Mouse (Mus musculus) forebrain, postnatal 0 days (tissue): ENCODE results near the gene Lrch1. TPM values are rescaled to one million over a fixed set of nuclear protein-coding genes. Genes with fewer than 3 reads are reported as not detected.
A peak's percentile ranks its signal among the peaks of the same experiment; 100 is the strongest.

ENCODE experiments used
- ATAC-seq: fragments of 200-750 bp; cut with Nextera tagmentation; 2 replicates; pipeline ENCODE4 v1.8.0; 2017; ENCODE audit warnings: mild to moderate bottlenecking, moderate library complexity
- DNase-seq: peaks from one replicate; pipeline ENCODE4 v3.0.0-alpha.2; 2015
- H3K27ac ChIP-seq: fragments of 300-500 bp; sonication (generic); 2 replicates; pipeline ENCODE4 v1.5.1; 2014; ENCODE audit warnings: low read depth, mild to moderate bottlenecking, antibody characterized with exemption, low read length, moderate library complexity, mixed read lengths
- H3K27me3 ChIP-seq: fragments of 300-500 bp; sonication (generic); 2 replicates; pipeline ENCODE4 v1.6.1; 2014; ENCODE audit warnings: mild to moderate bottlenecking, low read length, mixed read lengths; ENCODE audit not compliant: insufficient read depth
- H3K36me3 ChIP-seq: fragments of 300-500 bp; sonication (generic); 2 replicates; pipeline ENCODE4 v1.6.1; 2014; ENCODE audit warnings: mild to moderate bottlenecking, moderate library complexity; ENCODE audit not compliant: insufficient read depth
- H3K4me1 ChIP-seq: fragments of 300-500 bp; sonication (generic); 2 replicates; pipeline ENCODE4 v1.6.1; 2014; ENCODE audit warnings: antibody characterized with exemption; ENCODE audit not compliant: insufficient read depth
- H3K4me2 ChIP-seq: fragments of 300-500 bp; sonication (generic); 2 replicates; pipeline ENCODE4 v1.6.1; 2014; ENCODE audit warnings: low read depth, mild to moderate bottlenecking, moderate library complexity
- H3K4me3 ChIP-seq: fragments of 300-500 bp; sonication (generic); 2 replicates; pipeline ENCODE4 v1.5.1; 2014; ENCODE audit warnings: low read depth, low read length, mixed read lengths
- H3K9ac ChIP-seq: fragments of 300-500 bp; sonication (generic); 2 replicates; pipeline ENCODE4 v1.6.1; 2014; ENCODE audit warnings: mild to moderate bottlenecking
- H3K9me3 ChIP-seq: fragments of 300-500 bp; sonication (generic); 2 replicates; pipeline ENCODE4 v1.6.1; 2016; ENCODE audit warnings: low read length
- CTCF ChIP-seq: sonication (generic); IDR thresholded peaks from 2 replicates; pipeline ENCODE4 v1.5.1; 2016; ENCODE audit warnings: antibody characterized with exemption, control low read depth, low read depth
- WGBS: fragments of 180-500 bp; shearing (Covaris S2); extraction: QIAGEN DNeasy Blood & Tissue Kit; methylation state at CpG from one replicate; pipeline ENCODE4 v1.1.7; 2014; 5-methylcytosine and 5-hydroxymethylcytosine counted together
- polyA plus RNA-seq: library from polyadenylated mRNA; unstranded; fragments of >200 nt; fragmentation: Nextera tagmentation; extraction: Ambion mirVana; gene quantifications from 2 replicates; pipeline ENCODE4 v1.2.1, GENCODE M21; 2015
- total RNA-seq: library from RNA; depleted of rRNA; stranded (reverse); fragments of >200 nt; gene quantifications from 2 replicates; pipeline ENCODE4 v1.2.3, GENCODE M21; 2014

Gene Lrch1
- total and polyA plus RNA-seq, 2 experiments from 2014 or later, result 12.7 to 20.8 TPM

DNA sequence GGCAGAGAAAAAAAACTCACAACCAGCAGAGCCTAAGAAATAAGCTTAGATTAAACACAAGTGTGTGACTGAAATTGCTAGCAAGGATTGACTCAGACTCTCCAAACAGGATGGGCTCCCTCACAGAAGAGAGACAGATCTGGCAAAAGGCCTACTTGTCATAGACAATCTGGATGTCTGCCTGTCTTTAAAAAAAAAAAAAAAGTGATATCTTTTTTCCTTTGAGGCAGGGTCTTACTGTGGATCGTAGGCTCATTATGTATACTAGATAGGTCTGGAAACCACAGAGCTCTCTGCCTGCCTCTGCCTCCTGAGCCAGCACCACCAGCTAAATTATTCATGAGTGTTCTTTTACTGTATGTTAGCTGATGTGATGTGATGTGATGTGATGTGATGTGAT, 179.8 kb downstream of the Lrch1 start:
- no peak overlapping the region for H3K4me3 ChIP-seq
- H3K9ac ChIP-seq, result no peak overlapping the region
- no peaks in the 10 kb centered on the region for H3K9me3 ChIP-seq
- H3K36me3 ChIP-seq, result peaks cover 22% of the 10 kb centered on the region
- ATAC-seq (peak; percentile 43), DNase-seq (peak; percentile 39)
- no peak for TF ChIP-seq CTCF
- H3K27me3 ChIP-seq, result no peaks in the 10 kb centered on the region
- no peak overlapping the region for H3K4me2 ChIP-seq
- no peak overlapping the region for H3K27ac ChIP-seq
- 37% methylated on average over 1 of the region's 1 CpGs for WGBS
- no peaks in the 10 kb centered on the region for H3K4me1 ChIP-seq

DNA sequence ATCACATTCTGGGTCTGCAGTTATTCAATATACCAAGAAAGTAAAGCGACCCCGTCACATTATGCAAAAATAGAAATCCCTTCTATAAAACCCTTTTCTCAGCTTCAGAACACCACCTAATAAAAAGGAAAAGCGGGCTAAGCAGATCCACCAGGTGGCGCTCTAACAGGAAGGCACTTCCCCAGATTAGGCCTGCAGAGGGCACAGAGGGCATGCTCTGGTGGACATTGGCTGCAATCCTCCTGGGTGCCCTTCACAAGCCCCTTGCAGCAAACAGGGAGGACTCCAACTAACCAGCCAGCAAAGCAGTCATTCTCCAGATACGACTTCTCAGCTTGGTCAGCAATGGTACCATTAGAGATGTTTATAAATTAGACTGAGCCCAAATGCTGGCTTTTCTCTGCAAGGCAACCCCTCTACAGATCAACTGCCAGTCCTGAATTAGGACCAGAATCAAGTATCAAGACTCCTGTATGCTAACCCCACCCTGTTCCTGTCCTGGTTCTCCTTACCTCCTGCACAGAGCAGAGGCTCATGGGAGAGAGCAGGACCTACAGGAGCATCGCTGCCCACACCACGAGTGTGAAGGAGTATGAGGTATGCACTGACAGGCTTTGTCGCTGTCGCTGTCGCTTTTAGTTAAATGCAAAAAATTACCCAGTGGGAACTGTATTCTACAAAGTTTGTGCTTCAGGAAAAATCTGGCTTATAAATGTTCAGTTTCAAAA, 183.3 kb downstream of the Lrch1 start:
- peak; percentile 56 for ATAC-seq
- Histone ChIP-seq H3K4me2 (no peak overlapping the region), H3K36me3 (peaks cover 8% of the 10 kb centered on the region; the same call in 1 of the 2 replicates), H3K4me1 (no peaks in the 10 kb centered on the region), H3K9ac (no peak overlapping the region), H3K27me3 (no peaks in the 10 kb centered on the region), H3K9me3 (no peaks in the 10 kb centered on the region), H3K4me3 (no peak overlapping the region), H3K27ac (no peak overlapping the region)
- 57% methylated on average over 10 of the region's 10 CpGs for WGBS
- TF ChIP-seq CTCF, result peak; percentile 90
- peak; percentile 78 for DNase-seq

DNA sequence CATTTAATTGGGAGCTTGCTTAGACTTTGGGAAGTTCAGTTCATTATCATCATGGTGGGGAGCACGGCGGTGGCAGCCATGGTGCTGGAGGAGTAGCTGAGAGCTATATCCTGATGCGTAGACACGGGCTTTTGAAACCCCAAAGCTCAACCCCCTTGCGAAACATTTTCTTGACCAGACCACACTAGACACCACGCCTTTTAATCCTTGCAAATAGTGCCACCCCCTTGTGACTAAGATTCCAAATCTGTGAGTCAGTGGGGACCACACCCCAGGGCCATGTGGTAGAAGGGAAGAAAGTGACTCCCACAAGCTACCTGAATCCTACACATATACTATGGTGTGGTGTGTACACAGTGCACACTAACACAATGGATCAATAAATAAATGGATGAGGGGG, 210.8 kb downstream of the Lrch1 start:
- no peak for TF ChIP-seq CTCF
- Histone ChIP-seq H3K27me3 (no peaks in the 10 kb centered on the region), H3K9me3 (no peaks in the 10 kb centered on the region), H3K36me3 (peaks cover 28% of the 10 kb centered on the region), H3K9ac (no peak overlapping the region), H3K27ac (no peak overlapping the region), H3K4me1 (peaks cover 9% of the 10 kb centered on the region), H3K4me3 (no peak overlapping the region), H3K4me2 (no peak overlapping the region)
- ATAC-seq (no peak), DNase-seq (no peak)
- WGBS, result 97% methylated on average over 6 of the region's 6 CpGs

DNA sequence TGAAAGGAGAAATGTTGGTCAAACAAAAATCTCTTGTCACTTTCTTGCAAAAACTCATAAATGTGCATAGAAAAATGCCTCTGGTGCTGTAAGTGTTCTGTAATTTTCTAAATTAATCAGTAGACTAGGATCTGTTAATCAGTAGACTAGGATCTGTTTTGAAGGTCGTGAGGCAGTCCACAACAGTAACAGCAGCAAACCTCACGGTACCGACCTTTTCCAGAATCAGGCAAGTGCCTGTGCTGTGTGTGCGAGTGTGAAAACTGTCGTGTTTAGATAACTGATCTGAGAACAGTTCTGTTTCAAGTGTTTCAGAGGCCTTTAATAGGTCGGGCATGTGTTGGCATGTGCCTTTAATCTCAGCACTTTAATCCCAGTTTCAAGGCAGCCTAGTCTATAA, 212.2 kb downstream of the Lrch1 start:
- WGBS, result 87% methylated on average over 6 of the region's 6 CpGs
- no peak overlapping the region for H3K4me3 ChIP-seq
- no peaks in the 10 kb centered on the region for H3K27me3 ChIP-seq
- H3K27ac ChIP-seq, result no peak overlapping the region
- no peak overlapping the region for H3K4me2 ChIP-seq
- DNase-seq (no peak), ATAC-seq (no peak)
- peaks cover 9% of the 10 kb centered on the region for H3K4me1 ChIP-seq
- H3K9ac ChIP-seq, result no peak overlapping the region
- no peak for TF ChIP-seq CTCF
- H3K36me3 ChIP-seq, result peaks cover 17% of the 10 kb centered on the region
- no peaks in the 10 kb centered on the region for H3K9me3 ChIP-seq

DNA sequence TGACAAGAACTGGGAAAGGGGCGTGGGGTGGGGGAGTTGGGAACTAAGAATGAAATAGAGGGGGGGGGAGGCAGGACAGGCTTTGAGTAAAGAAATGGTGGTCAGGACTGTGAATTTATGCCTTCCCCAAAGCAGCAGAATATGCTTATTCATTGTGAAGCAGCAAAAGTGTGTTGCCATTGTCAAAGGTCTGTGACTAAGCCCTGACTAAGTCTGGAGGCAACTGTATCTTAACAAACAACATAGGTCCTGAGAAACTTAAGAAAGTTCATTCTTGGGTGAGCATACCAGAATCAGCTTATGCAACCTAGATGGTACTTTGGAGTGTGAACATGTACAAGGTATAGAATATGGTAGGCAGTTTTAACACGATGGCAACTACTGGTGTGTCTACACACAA, 214.3 kb downstream of the Lrch1 start:
- ATAC-seq, result no peak
- 54% methylated on average over 2 of the region's 2 CpGs for WGBS
- H3K4me3 ChIP-seq, result peak overlapping the region; percentile 61; the same call in 1 of the 2 replicates

DNA sequence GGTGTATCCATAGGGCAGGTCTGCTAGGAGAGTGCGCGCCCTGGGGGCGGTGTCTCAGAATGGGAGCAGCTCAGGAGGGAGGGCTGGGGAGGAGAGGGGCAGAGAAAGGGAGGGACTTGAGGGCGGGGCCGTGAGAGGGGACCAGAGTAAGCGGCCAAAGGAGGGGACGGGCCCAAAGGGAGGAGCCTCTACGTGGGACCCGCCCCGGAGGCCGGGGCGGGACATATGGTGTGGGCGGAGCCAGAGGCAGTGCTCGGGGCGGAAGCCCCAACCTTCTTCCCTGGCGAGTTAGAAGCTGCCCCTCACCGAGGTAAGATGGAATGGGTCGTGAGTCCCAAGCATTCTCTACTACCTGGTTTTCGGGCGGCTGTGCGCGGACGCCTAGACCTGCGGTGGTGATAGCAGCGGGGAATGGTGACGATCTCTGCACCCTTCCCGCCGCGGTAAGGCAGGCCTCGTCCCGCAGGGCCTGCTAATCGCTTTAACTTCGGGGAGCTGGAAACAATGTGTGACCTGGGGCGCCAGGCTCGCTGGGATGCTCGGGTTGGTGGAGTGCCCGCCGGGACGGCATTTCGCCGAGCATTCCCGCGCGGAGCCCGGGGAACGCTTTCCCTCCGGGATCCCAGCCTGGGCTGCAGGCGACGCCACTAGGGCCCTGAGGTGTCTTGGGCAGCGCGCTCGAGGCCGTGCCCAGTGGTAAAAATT, 215.4 kb downstream of the Lrch1 start, which contains the start of gene Esd:
TSS of gene Esd (plus strand) at position 219 of the 705 bp plus-strand sequence.
- Histone ChIP-seq H3K27ac (peak within 1 kb of the TSS; percentile 48; the same call in 1 of the 2 replicates), H3K4me3 (peak within 1 kb of the TSS; percentile 61), H3K4me2 (peak within 1 kb of the TSS; percentile 85), H3K9ac (peak within 1 kb of the TSS; percentile 82), H3K36me3 (0 out of 2 replicates have a peak, but pooled peaks cover 4% of the 10 kb centered on the region), H3K9me3 (no peaks in the 10 kb centered on the region), H3K4me1 (peaks cover 9% of the 10 kb centered on the region), H3K27me3 (no peaks in the 10 kb centered on the region)
- ATAC-seq (peak; percentile 97), DNase-seq (peak; percentile 86)
- under 1% methylated on average over 51 of the region's 53 CpGs for WGBS
- peak; percentile 15; the same call in 1 of the 2 replicates for TF ChIP-seq CTCF

More for the DNA sequence above, 214.3 kb downstream of the Lrch1 start:
- no peak for TF ChIP-seq CTCF
- Histone ChIP-seq H3K27ac (no peak overlapping the region), H3K9ac (no peak overlapping the region), H3K36me3 (peaks cover 4% of the 10 kb centered on the region; the same call in 1 of the 2 replicates), H3K9me3 (no peaks in the 10 kb centered on the region), H3K27me3 (no peaks in the 10 kb centered on the region), H3K4me2 (peak overlapping the region; percentile 85), H3K4me1 (peaks cover 9% of the 10 kb centered on the region)
- DNase-seq, result no peak
